Mouse (Mus musculus): Measurements from ENCODE around the gene Sec31a. TPM values are rescaled to one million over a fixed set of nuclear protein-coding genes. Genes with fewer than 3 reads are reported as not detected.

Gene Sec31a
- polyA plus RNA-seq, 1 experiment, result 77.8 TPM

- Histone ChIP-seq H3K4me3 (replicated peaks) (no peak overlapping the region), H3K27me3 (replicated peaks) (peaks cover 28% of the 10 kb centered on the region), H3K36me3 (replicated peaks; ENCODE audit: low read length) (no peaks in the 10 kb centered on the region), H3K4me1 (peaks cover 16% of the 10 kb centered on the region), H3K9me3 (peaks cover 5% of the 10 kb centered on the region; the same call in 1 of the 2 replicates)
- TF ChIP-seq GATA1 (IDR thresholded peaks at IDR 0.05; ENCODE audit: borderline replicate concordance, low read length), result no peak
- no peak for TF ChIP-seq FLI1 (IDR thresholded peaks at IDR 0.05; ENCODE audit: low read length)
Measured at GRCm38 (mm10) chr5:100341042-100341441, 75.0 kb downstream of the Sec31a start.

- peaks cover 13% of the 10 kb centered on the region for H3K4me1 ChIP-seq
- no peak overlapping the region for H3K4me3 ChIP-seq (replicated peaks)
- TF ChIP-seq FLI1 (IDR thresholded peaks at IDR 0.05; ENCODE audit: low read length), result no peak
- no peak for TF ChIP-seq GATA1 (IDR thresholded peaks at IDR 0.05; ENCODE audit: borderline replicate concordance, low read length)
- peaks cover 32% of the 10 kb centered on the region for H3K27me3 ChIP-seq (replicated peaks)
- no peaks in the 10 kb centered on the region for H3K36me3 ChIP-seq (replicated peaks; ENCODE audit: low read length)
- no peaks in the 10 kb centered on the region for H3K9me3 ChIP-seq
Measured at GRCm38 (mm10) chr5:100337852-100338251, 78.2 kb downstream of the Sec31a start.

GRCm38 (mm10) chr5:100336876-100337275, 79.2 kb downstream of the Sec31a start:
- Histone ChIP-seq H3K4me1 (peaks cover 13% of the 10 kb centered on the region), H3K36me3 (replicated peaks; ENCODE audit: low read length) (no peaks in the 10 kb centered on the region), H3K4me3 (replicated peaks) (no peak overlapping the region), H3K9me3 (no peaks in the 10 kb centered on the region), H3K27me3 (replicated peaks) (peaks cover 32% of the 10 kb centered on the region)
- TF ChIP-seq FLI1 (IDR thresholded peaks at IDR 0.05; ENCODE audit: low read length), result no peak
- no peak for TF ChIP-seq GATA1 (IDR thresholded peaks at IDR 0.05; ENCODE audit: borderline replicate concordance, low read length)

GRCm38 (mm10) chr5:100335581-100336080, 80.4 kb downstream of the Sec31a start:
- TF ChIP-seq FLI1 (IDR thresholded peaks at IDR 0.05; ENCODE audit: low read length) (no peak), GATA1 (IDR thresholded peaks at IDR 0.05; ENCODE audit: borderline replicate concordance, low read length) (no peak)
- no peak overlapping the region for H3K4me3 ChIP-seq (replicated peaks)
- H3K4me1 ChIP-seq, result peaks cover 13% of the 10 kb centered on the region
- H3K27me3 ChIP-seq (replicated peaks), result peaks cover 28% of the 10 kb centered on the region
- H3K36me3 ChIP-seq (replicated peaks; ENCODE audit: low read length), result no peaks in the 10 kb centered on the region
- no peaks in the 10 kb centered on the region for H3K9me3 ChIP-seq

GRCm38 (mm10) chr5:100334686-100335085, 81.3 kb downstream of the Sec31a start:
- H3K36me3 ChIP-seq (replicated peaks; ENCODE audit: low read length), result no peaks in the 10 kb centered on the region
- TF ChIP-seq FLI1 (IDR thresholded peaks at IDR 0.05; ENCODE audit: low read length) (no peak), GATA1 (IDR thresholded peaks at IDR 0.05; ENCODE audit: borderline replicate concordance, low read length) (no peak)
- H3K9me3 ChIP-seq, result no peaks in the 10 kb centered on the region
- no peak overlapping the region for H3K4me3 ChIP-seq (replicated peaks)
- H3K4me1 ChIP-seq, result peaks cover 13% of the 10 kb centered on the region
- H3K27me3 ChIP-seq (replicated peaks), result peaks cover 25% of the 10 kb centered on the region

- Histone ChIP-seq H3K4me3 (replicated peaks) (no peak overlapping the region), H3K4me1 (peaks cover 13% of the 10 kb centered on the region), H3K36me3 (replicated peaks; ENCODE audit: low read length) (no peaks in the 10 kb centered on the region), H3K27me3 (replicated peaks) (peaks cover 31% of the 10 kb centered on the region), H3K9me3 (no peaks in the 10 kb centered on the region)
- TF ChIP-seq FLI1 (IDR thresholded peaks at IDR 0.05; ENCODE audit: low read length), result no peak
- no peak for TF ChIP-seq GATA1 (IDR thresholded peaks at IDR 0.05; ENCODE audit: borderline replicate concordance, low read length)
Measured at GRCm38 (mm10) chr5:100333607-100334380, 82.2 kb downstream of the Sec31a start.

- no peaks in the 10 kb centered on the region for H3K36me3 ChIP-seq (replicated peaks; ENCODE audit: low read length)
- peaks cover 3% of the 10 kb centered on the region; the same call in 1 of the 2 replicates for H3K4me1 ChIP-seq
Measured at GRCm38 (mm10) chr5:100332300-100333004, 83.6 kb downstream of the Sec31a start.

GRCm38 (mm10) chr5:100331636-100332035, 84.4 kb downstream of the Sec31a start:
- peaks cover under 1% of the 10 kb centered on the region; the same call in 1 of the 2 replicates for H3K4me1 ChIP-seq
- TF ChIP-seq FLI1 (IDR thresholded peaks at IDR 0.05; ENCODE audit: low read length) (no peak), GATA1 (IDR thresholded peaks at IDR 0.05; ENCODE audit: borderline replicate concordance, low read length) (no peak)
- H3K4me3 ChIP-seq (replicated peaks), result no peak overlapping the region
- no peaks in the 10 kb centered on the region for H3K36me3 ChIP-seq (replicated peaks; ENCODE audit: low read length)
- no peaks in the 10 kb centered on the region for H3K9me3 ChIP-seq
- peaks cover 30% of the 10 kb centered on the region for H3K27me3 ChIP-seq (replicated peaks)

More at GRCm38 (mm10) chr5:100332300-100333004, 83.6 kb downstream of the Sec31a start:
- Histone ChIP-seq H3K9me3 (no peaks in the 10 kb centered on the region), H3K27me3 (replicated peaks) (peaks cover 31% of the 10 kb centered on the region), H3K4me3 (replicated peaks) (no peak overlapping the region)
- no peak for TF ChIP-seq GATA1 (IDR thresholded peaks at IDR 0.05; ENCODE audit: borderline replicate concordance, low read length)
- no peak for TF ChIP-seq FLI1 (IDR thresholded peaks at IDR 0.05; ENCODE audit: low read length)

GRCm38 (mm10) chr5:100322081-100322480, 94.0 kb downstream of the Sec31a start:
- Histone ChIP-seq H3K36me3 (replicated peaks; ENCODE audit: low read length) (no peaks in the 10 kb centered on the region), H3K4me1 (peaks cover 5% of the 10 kb centered on the region), H3K9me3 (0 out of 2 replicates have a peak, but pooled peaks cover 2% of the 10 kb centered on the region), H3K4me3 (replicated peaks) (no peak overlapping the region), H3K27me3 (replicated peaks) (peaks cover 8% of the 10 kb centered on the region)
- no peak for TF ChIP-seq GATA1 (IDR thresholded peaks at IDR 0.05; ENCODE audit: borderline replicate concordance, low read length)
- TF ChIP-seq FLI1 (IDR thresholded peaks at IDR 0.05; ENCODE audit: low read length), result no peak
